9 mouse cellular contexts compared by ENCODE assay signal in the genomic region with DNA sequence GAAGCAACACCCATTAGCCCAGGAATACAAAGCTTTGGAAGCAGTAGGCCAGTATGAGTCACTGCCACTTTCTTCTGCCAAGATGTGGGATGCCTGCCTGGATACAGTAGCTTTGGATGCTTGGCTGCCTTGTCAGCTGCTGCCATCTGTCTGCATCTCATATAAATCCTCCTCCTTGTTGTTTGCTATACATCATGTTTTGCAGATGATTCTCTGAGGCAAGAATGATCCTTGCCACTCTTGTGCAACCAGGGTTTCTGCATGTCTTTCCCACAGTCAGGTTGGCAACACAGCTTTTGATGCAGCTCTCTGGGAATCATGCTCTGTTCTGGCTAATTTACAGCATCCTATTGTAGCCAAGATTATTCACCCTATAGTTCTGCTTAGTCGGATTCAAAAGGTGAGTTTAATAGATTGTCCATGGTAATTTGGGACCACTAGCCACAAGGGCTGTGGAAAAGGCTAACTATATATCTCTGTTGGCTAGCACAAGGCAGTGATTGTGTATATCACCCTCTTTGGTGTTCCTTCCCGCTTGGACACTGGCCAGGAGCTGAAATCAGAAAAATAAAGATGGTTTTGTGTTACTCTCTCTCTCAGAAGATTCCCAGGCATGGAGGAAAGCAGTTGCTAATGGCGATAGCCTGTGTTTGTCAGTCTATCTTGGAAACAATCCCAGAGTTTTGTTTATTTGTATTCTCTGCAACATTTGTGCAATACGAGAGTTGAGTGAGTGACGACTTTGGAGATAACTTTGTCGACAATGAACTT.
A peak's percentile ranks its signal among the peaks of the same experiment; 100 is the strongest.
DNase-seq lines count a peak whose midpoint lies in the region; ATAC-seq and TF ChIP-seq lines count a peak whose summit lies in the region.
"Had no signal": no experiment of that assay in that cellular context is flagged by ENCODE, and none has a peak within 500 bp of the region (broad histone marks: within the 10 kb centered on the region; RNA-seq: fewer than 3 reads in every experiment).

No protein-coding gene starts in this region.

- no peaks in the 10 kb centered on the region for H3K27me3 ChIP-seq in kidney, adult 2 months (replicated peaks; ENCODE audit: control insufficient read depth, insufficient read depth, low read length)
- no peaks in the 10 kb centered on the region for H3K27me3 ChIP-seq in forebrain, embryonic 14.5 days (replicated peaks; ENCODE audit: control insufficient read depth, insufficient read depth, low read length)
- no peaks in the 10 kb centered on the region for H3K27me3 ChIP-seq in midbrain, postnatal 0 days (ENCODE audit: insufficient read depth, low read length)
- H3K27me3 ChIP-seq: heart, embryonic 13.5 days had no signal

- TF ChIP-seq POLR2A in kidney, adult 2 months (IDR thresholded peaks at IDR 0.05; ENCODE audit: low read depth, low read length), result no peak

- no peaks in the 10 kb centered on the region for H3K9me3 ChIP-seq in forebrain, embryonic 14.5 days (replicated peaks; ENCODE audit: control insufficient read depth, low read length)
- H3K9me3 ChIP-seq in midbrain, postnatal 0 days (ENCODE audit: low read length), result no peaks in the 10 kb centered on the region
- H3K9me3 ChIP-seq: heart, embryonic 13.5 days had no signal

- H3K27ac ChIP-seq in kidney, adult 2 months (ENCODE audit: insufficient read depth, low read depth, low read length), result no peak overlapping the region
- peak overlapping the region; percentile 74 for H3K27ac ChIP-seq in forebrain, embryonic 14.5 days (ENCODE audit: low read depth, low read length)
- H3K27ac ChIP-seq in midbrain, postnatal 0 days (ENCODE audit: low read depth, low read length), result 0 out of 2 replicates have a peak overlapping the region, but pooled peaks have one; percentile 1
- H3K27ac ChIP-seq: heart, embryonic 13.5 days had no signal

- DNase-seq in kidney, adult 2 months, result no peak
- no peak for DNase-seq in kidney, adult 8-10 months
- DNase-seq in forebrain, embryonic 14.5 days (ENCODE audit: low spot score), result peak; percentile 95
- peak; percentile 93 for DNase-seq in layer of hippocampus, adult 9-11 months
- peak; percentile 90 for DNase-seq in midbrain, postnatal 0 days (ENCODE audit: low spot score)
- DNase-seq in spleen, adult 18-20 months, result no peak
- no peak for DNase-seq in adrenal gland, postnatal 25 days
- no peak for DNase-seq in kidney, postnatal 25 days

- 66% methylated on average over 6 of the region's 6 CpGs for WGBS in kidney, adult 2 months
- WGBS in forebrain, embryonic 14.5 days, result 36% methylated on average over 6 of the region's 6 CpGs
- 56% methylated on average over 6 of the region's 6 CpGs for whole genome bisulfite sequencing in midbrain, postnatal 0 days

- TF ChIP-seq CTCF in kidney, adult 2 months (conservative IDR thresholded peaks at IDR 0.05; ENCODE audit: insufficient read depth, insufficient read length, low read depth, low read length), result peak; percentile 22; the same call in 1 of the 2 replicates
- peak; percentile 58 for TF ChIP-seq CTCF in midbrain, postnatal 0 days (IDR thresholded peaks at IDR 0.05)

- H3K4me2 ChIP-seq in forebrain, embryonic 14.5 days (ENCODE audit: low read length), result no peak overlapping the region
- no peak overlapping the region for H3K4me2 ChIP-seq in midbrain, postnatal 0 days (ENCODE audit: low read depth, low read length, poor library complexity, severe bottlenecking)
- H3K4me2 ChIP-seq: heart, embryonic 13.5 days had no signal

- no peak overlapping the region for H3K9ac ChIP-seq in forebrain, embryonic 14.5 days (ENCODE audit: low read length)
- no peak overlapping the region for H3K9ac ChIP-seq in midbrain, postnatal 0 days (replicated peaks; ENCODE audit: low read length, poor library complexity, severe bottlenecking)
- H3K9ac ChIP-seq: heart, embryonic 13.5 days had no signal

- peak; percentile 96 for ATAC-seq in forebrain, embryonic 14.5 days
- ATAC-seq in midbrain, postnatal 0 days (ENCODE audit: low FRiP score), result peak; percentile 82; the same call in 1 of the 2 replicates

- no peaks in the 10 kb centered on the region for H3K4me1 ChIP-seq in kidney, adult 2 months (ENCODE audit: control insufficient read depth, insufficient read depth, low read length)
- H3K4me1 ChIP-seq in forebrain, embryonic 14.5 days (ENCODE audit: control insufficient read depth, insufficient read depth, low read length), result peaks cover 2% of the 10 kb centered on the region; the same call in 1 of the 2 replicates
- no peaks in the 10 kb centered on the region for H3K4me1 ChIP-seq in midbrain, postnatal 0 days (ENCODE audit: insufficient read depth, low read length)

- H3K36me3 ChIP-seq in kidney, adult 2 months (ENCODE audit: control insufficient read depth, insufficient read depth, low read length), result no peaks in the 10 kb centered on the region
- H3K36me3 ChIP-seq in forebrain, embryonic 14.5 days (ENCODE audit: control insufficient read depth, insufficient read depth, low read length), result no peaks in the 10 kb centered on the region
- no peaks in the 10 kb centered on the region for H3K36me3 ChIP-seq in midbrain, postnatal 0 days (ENCODE audit: insufficient read depth, low read length)
- H3K36me3 ChIP-seq: heart, embryonic 13.5 days had no signal

- H3K4me3 ChIP-seq in kidney, adult 2 months (ENCODE audit: insufficient read depth, low read depth, low read length), result no peak overlapping the region
- H3K4me3 ChIP-seq in forebrain, embryonic 14.5 days (ENCODE audit: low read depth, low read length), result no peak overlapping the region
- H3K4me3 ChIP-seq in midbrain, postnatal 0 days (ENCODE audit: low read depth, low read length), result no peak overlapping the region
- H3K4me3 ChIP-seq: heart, embryonic 13.5 days had no signal

Comparison
In these comparisons a context has a peak if more than half of its experiments do, and no peak if none do; other contexts are left out.
1. DNase-seq: peak in forebrain, embryonic 14.5 days (single experiment), layer of hippocampus, adult 9-11 months (single experiment) and midbrain, postnatal 0 days (single experiment); none in kidney, adult 2 months (single experiment), kidney, adult 8-10 months (0 of 2), spleen, adult 18-20 months (0 of 2), adrenal gland, postnatal 25 days (single experiment) and kidney, postnatal 25 days (0 of 2).